Mouse (Mus musculus) MEL (cell line): ENCODE results near the gene Tceal3.

Experiments
- CHD2 ChIP-seq: IDR thresholded peaks from 2 replicates; pipeline ENCODE4 v1.6.1; 2011; ENCODE audit warnings: low read length, improper control_type of control experiment
- CTCF ChIP-seq, 3 experiments: IDR thresholded peaks in 2 of 3; conservative IDR thresholded peaks in 1 of 3; 2 replicates each; pipeline ENCODE4 v1.5.1; 2011 to 2012; ENCODE audit warnings: low read length in 3 of 3, low read depth in 2 of 3, mild to moderate bottlenecking in 2 of 3, improper control_type of control experiment in 1 of 3, inconsistent platforms in 1 of 3, mixed read lengths in 1 of 3, moderate library complexity in 1 of 3; ENCODE audit not compliant: control insufficient read depth in 1 of 3, insufficient read depth in 1 of 3, poor library complexity in 1 of 3, severe bottlenecking in 1 of 3
- EP300 ChIP-seq, 2 experiments: IDR thresholded peaks; 2 replicates each; pipeline ENCODE4 v1.6.1; 2011; ENCODE audit warnings: improper control_type of control experiment in 2 of 2, low read length in 2 of 2, low read depth in 1 of 2, mild to moderate bottlenecking in 1 of 2
- GATA1 ChIP-seq: IDR thresholded peaks from 2 replicates; pipeline ENCODE4 v1.6.1; 2011; ENCODE audit warnings: low read depth, low read length, improper control_type of control experiment
- JUND ChIP-seq: IDR thresholded peaks from 2 replicates; pipeline ENCODE4 v1.6.1; 2011; ENCODE audit warnings: low read depth, mild to moderate bottlenecking, improper control_type of control experiment, low read length
- SMC3 ChIP-seq: IDR thresholded peaks from 2 replicates; pipeline ENCODE4 v1.6.1; 2011; ENCODE audit warnings: low read depth, low read length, improper control_type of control experiment
- TAL1 ChIP-seq: IDR thresholded peaks from 2 replicates; pipeline ENCODE4 v1.6.1; 2012; ENCODE audit warnings: mild to moderate bottlenecking, inconsistent platforms, low read length, moderate library complexity, mixed read lengths
- TBP ChIP-seq: IDR thresholded peaks from 2 replicates; pipeline ENCODE4 v1.8.0; 2011; ENCODE audit warnings: low read depth, low read length, improper control_type of control experiment
- ZC3H11A ChIP-seq: IDR thresholded peaks from 2 replicates; pipeline ENCODE4 v1.6.1; 2012; ENCODE audit warnings: low read depth, mild to moderate bottlenecking, inconsistent platforms, low read length, improper control_type of control experiment

- TF ChIP-seq CTCF (IDR thresholded peaks at IDR 0.05 in 2 of 3, conservative IDR thresholded peaks at IDR 0.05 in 1 of 3; ENCODE audit: control insufficient read depth in 1 of 3, insufficient read depth in 1 of 3, low read depth in 2 of 3, low read length in 3 of 3, poor library complexity in 1 of 3, severe bottlenecking in 1 of 3): no peak
- TF ChIP-seq GATA1: no peak
- no peak for TF ChIP-seq TAL1
- TF ChIP-seq SMC3: no peak
- TF ChIP-seq JUND: no peak
- TF ChIP-seq TBP: peak; percentile 99
- no peak for TF ChIP-seq EP300 (IDR thresholded peaks at IDR 0.05; ENCODE audit: low read depth in 1 of 2, low read length in 2 of 2)
- no peak for TF ChIP-seq CHD2
- TF ChIP-seq ZC3H11A: no peak
These were observed 16.3 kb downstream of the Tceal3 start for GRCm38 (mm10) chrX:136606951-136607350.
